Mouse (Mus musculus) heart, embryonic 14.5 days (tissue): ENCODE data around the gene Gm4792. TPM values are rescaled to one million over a fixed set of nuclear protein-coding genes. Genes with fewer than 3 reads are reported as not detected.

ENCODE experiments used
- ATAC-seq: fragments of 200-750 bp; cut with Nextera tagmentation; 2 replicates; pipeline ENCODE4 v1.8.0; 2017; ENCODE audit warnings: low read depth, moderate TSS enrichment; ENCODE audit not compliant: insufficient number of reproducible peaks, insufficient read depth, low FRiP score
- H3K27ac ChIP-seq, 2 experiments: fragments of 200-500 bp in 1 of 2; fragments of 300-500 bp in 1 of 2; sonication (generic) in 1 of 2; replicated peaks in 1 of 2; 2 replicates each; pipeline ENCODE4 v1.5.1; 2012 to 2014; ENCODE audit warnings: low read depth in 2 of 2, low read length in 2 of 2, control low read depth in 1 of 2, mild to moderate bottlenecking in 1 of 2, mixed read lengths in 1 of 2; ENCODE audit not compliant: control insufficient read depth in 1 of 2, insufficient read depth in 1 of 2
- H3K27me3 ChIP-seq: fragments of 300-500 bp; sonication (generic); 2 replicates; pipeline ENCODE4 v1.6.1; 2014; ENCODE audit warnings: mild to moderate bottlenecking, low read length, control low read depth; ENCODE audit not compliant: control insufficient read depth, insufficient read depth
- H3K36me3 ChIP-seq: fragments of 300-500 bp; sonication (generic); 2 replicates; pipeline ENCODE4 v1.6.1; 2014; ENCODE audit warnings: mild to moderate bottlenecking, control low read depth, low read length, mixed read lengths; ENCODE audit not compliant: control insufficient read depth, insufficient read depth
- H3K4me1 ChIP-seq, 2 experiments: fragments of 200-500 bp in 1 of 2; fragments of 300-500 bp in 1 of 2; sonication (generic) in 1 of 2; 2 replicates each; pipeline ENCODE4 v1.6.1; 2012 to 2014; ENCODE audit warnings: low read length in 2 of 2, control low read depth in 1 of 2, mixed read lengths in 1 of 2; ENCODE audit not compliant: control insufficient read depth in 2 of 2, insufficient read depth in 2 of 2
- H3K4me2 ChIP-seq: fragments of 300-500 bp; sonication (generic); 2 replicates; pipeline ENCODE4 v1.6.1; 2014; ENCODE audit warnings: mild to moderate bottlenecking, low read length
- H3K4me3 ChIP-seq, 2 experiments: fragments of 200-500 bp in 1 of 2; fragments of 300-500 bp in 1 of 2; sonication (generic) in 1 of 2; 2 replicates each; pipeline ENCODE4 v1.5.1; 2012 to 2014; ENCODE audit warnings: low read length in 2 of 2, mild to moderate bottlenecking in 2 of 2, control low read depth in 1 of 2, low read depth in 1 of 2, moderate library complexity in 1 of 2; ENCODE audit not compliant: control insufficient read depth in 1 of 2, insufficient read depth in 1 of 2
- H3K9ac ChIP-seq: fragments of 300-500 bp; sonication (generic); 2 replicates; pipeline ENCODE4 v1.6.1; 2014; ENCODE audit warnings: mild to moderate bottlenecking, low read length
- H3K9me3 ChIP-seq: fragments of 300-500 bp; sonication (generic); 2 replicates; pipeline ENCODE4 v1.6.1; 2016; ENCODE audit warnings: low read length, control low read depth; ENCODE audit not compliant: control insufficient read depth
- WGBS: fragments of 180-500 bp; shearing (Covaris S2); extraction: QIAGEN DNeasy Blood & Tissue Kit; methylation state at CpG from one replicate; pipeline ENCODE4 v1.1.7; 2014; 5-methylcytosine and 5-hydroxymethylcytosine counted together
- polyA plus RNA-seq: library from polyadenylated mRNA; unstranded; fragments of >200 nt; fragmentation: Nextera tagmentation; extraction: Ambion mirVana; gene quantifications from 2 replicates; pipeline ENCODE4 v1.2.1, GENCODE M21; 2014

Gene Gm4792
- polyA plus RNA-seq, 1 experiment from 2014 or later = not detected

DNA sequence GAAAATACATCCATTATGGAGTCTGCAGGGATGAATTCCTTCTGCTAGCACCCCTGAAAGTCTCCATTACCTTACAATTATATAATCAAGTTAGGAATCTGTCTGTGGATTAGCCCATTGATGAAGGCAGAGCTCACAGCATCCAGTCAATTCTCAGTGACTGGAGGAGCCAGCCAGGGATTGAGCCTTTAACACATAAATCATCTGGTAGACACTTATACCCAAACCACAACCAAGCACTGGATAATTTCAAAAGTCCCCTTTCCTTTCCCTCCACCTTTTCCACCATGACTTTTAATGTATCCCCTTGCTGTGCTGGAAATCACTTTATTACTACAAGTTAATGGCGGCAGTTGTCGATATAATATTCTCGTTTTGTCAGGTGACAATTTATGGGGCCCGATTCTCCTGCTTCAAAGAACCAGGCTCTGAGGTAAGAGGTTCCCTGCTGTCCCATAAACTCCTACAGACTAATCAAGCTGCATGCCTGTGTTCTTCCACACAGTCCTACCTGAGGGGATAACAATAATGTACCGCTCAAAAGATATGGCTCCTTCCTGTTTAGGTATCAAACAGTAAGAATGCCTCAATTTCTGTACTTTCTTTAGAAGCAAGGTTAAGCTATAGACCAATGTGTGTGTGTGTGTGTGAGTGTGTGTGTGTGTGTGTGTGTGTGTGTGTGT, 2.4 kb downstream of the Gm4792 start:
- no peak overlapping the region for H3K9ac ChIP-seq
- H3K4me2 ChIP-seq = no peak overlapping the region
- H3K4me1 ChIP-seq = no peaks in the 10 kb centered on the region
- no peak overlapping the region for H3K27ac ChIP-seq
- H3K27me3 ChIP-seq = no peaks in the 10 kb centered on the region
- H3K9me3 ChIP-seq = no peaks in the 10 kb centered on the region
- H3K4me3 ChIP-seq = no peak overlapping the region
- ATAC-seq = no peak
- 89% methylated on average over 5 of the region's 5 CpGs for WGBS
- no peaks in the 10 kb centered on the region for H3K36me3 ChIP-seq

DNA sequence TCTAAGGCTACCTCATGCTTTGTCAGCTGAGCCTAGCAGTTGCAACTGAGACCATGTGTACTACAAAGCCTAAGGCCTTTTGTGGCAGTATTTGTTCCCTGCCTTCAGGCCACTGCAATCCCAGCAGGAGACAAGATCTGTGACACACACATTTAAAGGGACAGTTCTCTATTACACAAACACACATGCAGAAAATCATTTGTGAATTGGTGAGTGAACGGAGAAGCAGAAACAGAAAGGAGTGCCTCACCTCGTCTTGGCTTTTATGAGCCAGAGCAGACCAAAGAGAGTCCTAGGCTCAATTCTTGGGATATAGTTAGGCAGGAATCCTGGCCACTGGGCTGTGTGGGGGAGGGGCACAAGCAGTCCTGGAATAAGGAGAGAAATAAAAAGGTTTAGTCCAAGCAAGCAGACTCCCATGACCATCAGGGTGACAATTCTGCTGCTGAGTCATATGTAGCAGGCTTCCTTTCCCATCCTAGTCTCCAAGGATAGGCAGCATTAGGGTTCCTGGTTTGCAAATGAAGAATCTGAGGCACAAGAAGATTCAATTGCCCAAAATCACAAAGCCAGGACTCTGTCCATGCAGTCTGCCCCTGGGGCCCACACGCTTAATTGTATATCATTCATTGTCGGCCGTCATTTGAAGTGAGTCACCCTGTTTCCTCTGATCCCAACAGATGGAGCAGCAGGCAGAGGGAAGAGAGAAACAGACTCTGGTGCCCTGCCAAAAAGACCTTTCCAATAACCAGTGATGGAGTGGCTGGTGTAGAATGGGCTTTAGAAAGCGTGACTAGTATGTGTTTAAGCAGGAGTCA, 3.4 kb downstream of the Gm4792 start:
- no peak overlapping the region for H3K4me2 ChIP-seq
- no peaks in the 10 kb centered on the region for H3K4me1 ChIP-seq
- no peak overlapping the region for H3K9ac ChIP-seq
- H3K36me3 ChIP-seq = no peaks in the 10 kb centered on the region
- no peak overlapping the region for H3K27ac ChIP-seq
- WGBS = 61% methylated on average over 6 of the region's 6 CpGs
- H3K4me3 ChIP-seq = no peak overlapping the region
- ATAC-seq = no peak
- no peaks in the 10 kb centered on the region for H3K27me3 ChIP-seq
- no peaks in the 10 kb centered on the region for H3K9me3 ChIP-seq

DNA sequence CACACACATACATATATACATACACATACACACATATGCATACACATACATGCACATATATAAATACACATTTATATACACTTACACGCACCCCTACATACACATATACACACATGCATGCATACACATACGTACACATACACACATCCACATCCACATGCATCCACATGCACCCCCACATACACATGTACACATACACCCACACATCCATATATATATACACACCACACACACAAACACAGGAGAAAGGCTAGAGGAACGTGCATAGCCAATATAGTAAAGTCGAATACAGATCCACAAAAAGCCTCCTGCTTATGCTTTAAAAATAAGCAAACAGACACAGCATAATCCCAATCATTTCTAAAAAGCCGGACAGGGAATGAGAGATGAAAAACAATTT, 4.1 kb downstream of the Gm4792 start:
- WGBS = 87% methylated on average over 5 of the region's 5 CpGs
- no peak overlapping the region for H3K27ac ChIP-seq
- no peak overlapping the region for H3K4me2 ChIP-seq
- no peaks in the 10 kb centered on the region for H3K36me3 ChIP-seq
- no peak overlapping the region for H3K9ac ChIP-seq
- H3K9me3 ChIP-seq = no peaks in the 10 kb centered on the region
- no peak overlapping the region for H3K4me3 ChIP-seq
- no peak for ATAC-seq
- no peaks in the 10 kb centered on the region for H3K4me1 ChIP-seq
- no peaks in the 10 kb centered on the region for H3K27me3 ChIP-seq

- Histone ChIP-seq H3K9ac (no peak overlapping the region), H3K27me3 (no peaks in the 10 kb centered on the region), H3K9me3 (no peaks in the 10 kb centered on the region), H3K27ac (no peak overlapping the region), H3K4me3 (no peak overlapping the region), H3K4me1 (no peaks in the 10 kb centered on the region), H3K4me2 (no peak overlapping the region), H3K36me3 (no peaks in the 10 kb centered on the region)
- 76% methylated on average over 7 of the region's 7 CpGs for WGBS
- no peak for ATAC-seq
Observed at GRCm38 (mm10) chr10:94282797-94283196, 15.7 kb downstream of the Gm4792 start.

DNA sequence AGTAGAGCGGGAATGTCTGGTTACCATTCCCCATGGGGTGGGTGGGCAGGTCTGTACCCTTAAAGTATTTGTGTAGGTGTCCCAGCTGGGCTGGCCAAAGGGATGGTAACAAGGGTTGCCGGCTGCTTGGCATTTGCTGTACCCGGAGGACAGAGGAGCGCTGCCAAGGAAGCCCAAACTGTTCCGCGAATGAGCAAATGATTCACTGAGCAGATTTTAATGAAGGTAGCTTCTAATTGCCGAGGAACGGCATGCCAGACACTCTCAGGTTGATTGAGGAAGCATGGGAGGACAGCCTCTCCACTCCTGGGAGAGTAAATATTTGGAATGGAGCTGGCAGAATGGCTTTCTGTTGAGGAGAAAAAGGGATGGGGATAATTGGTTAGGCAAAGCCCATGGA, 16.3 kb downstream of the Gm4792 start:
- no peak overlapping the region for H3K4me2 ChIP-seq
- no peak overlapping the region for H3K4me3 ChIP-seq
- no peak for ATAC-seq
- H3K9me3 ChIP-seq = no peaks in the 10 kb centered on the region
- H3K4me1 ChIP-seq = no peaks in the 10 kb centered on the region
- 92% methylated on average over 8 of the region's 8 CpGs for WGBS
- H3K27me3 ChIP-seq = no peaks in the 10 kb centered on the region
- H3K9ac ChIP-seq = no peak overlapping the region
- no peak overlapping the region for H3K27ac ChIP-seq
- no peaks in the 10 kb centered on the region for H3K36me3 ChIP-seq

- Histone ChIP-seq H3K9ac (no peak overlapping the region), H3K36me3 (no peaks in the 10 kb centered on the region), H3K4me2 (no peak overlapping the region), H3K27me3 (no peaks in the 10 kb centered on the region), H3K27ac (no peak overlapping the region), H3K4me1 (peaks cover 0 to 2% of the 10 kb centered on the region in 2 experiments; a peak in 2 of 4 replicates), H3K4me3 (no peak overlapping the region), H3K9me3 (no peaks in the 10 kb centered on the region)
- ATAC-seq = no peak
- WGBS = 55% methylated on average over 2 of the region's 2 CpGs
Observed at GRCm38 (mm10) chr10:94276511-94276910, 22.0 kb downstream of the Gm4792 start.

GRCm38 (mm10) chr10:94275321-94275720, 23.2 kb downstream of the Gm4792 start:
- no peaks in the 10 kb centered on the region for H3K36me3 ChIP-seq
- H3K4me2 ChIP-seq = no peak overlapping the region
- WGBS = 35% methylated on average over 3 of the region's 3 CpGs
- no peaks in the 10 kb centered on the region for H3K27me3 ChIP-seq
- no peak overlapping the region for H3K9ac ChIP-seq
- no peak overlapping the region for H3K27ac ChIP-seq
- H3K4me1 ChIP-seq = peaks cover 0 to 2% of the 10 kb centered on the region in 2 experiments; a peak in 2 of 4 replicates
- ATAC-seq = no peak
- H3K4me3 ChIP-seq = no peak overlapping the region
- H3K9me3 ChIP-seq = no peaks in the 10 kb centered on the region
